Comparison of ENCODE assay signal across 9 mouse cellular contexts in the genomic region with DNA sequence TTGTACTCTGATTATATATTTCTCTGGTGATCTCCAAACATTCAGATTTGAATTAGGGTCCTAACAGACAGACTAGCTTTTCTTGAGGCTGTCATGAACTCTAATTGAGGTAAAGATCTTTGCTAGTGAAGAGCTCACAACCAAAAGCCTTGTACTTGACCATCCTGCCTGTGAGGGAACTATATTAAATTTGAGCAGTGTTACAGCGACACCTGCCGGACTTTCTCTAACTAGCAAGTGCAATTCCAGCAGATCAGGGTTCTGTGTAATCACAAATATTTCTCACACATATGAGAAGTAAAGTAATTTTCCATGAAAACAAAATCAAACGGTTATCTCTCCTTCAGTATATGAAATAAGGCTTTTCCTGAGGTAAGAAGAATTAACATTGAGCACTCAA.
A peak's percentile ranks its signal among the peaks of the same experiment; 100 is the strongest.
DNase-seq lines count a peak whose midpoint lies in the region; ATAC-seq and TF ChIP-seq lines count a peak whose summit lies in the region.
"Had no signal": no experiment of that assay in that cellular context is flagged by ENCODE, and none has a peak within 500 bp of the region (broad histone marks: within the 10 kb centered on the region; RNA-seq: fewer than 3 reads in every experiment).

No protein-coding gene starts in this region.

- WGBS in kidney, embryonic 14.5 days: 3% methylated on average over 3 of the region's 3 CpGs
- WGBS in embryonic facial prominence, embryonic 14.5 days: 0% methylated on average over 3 of the region's 3 CpGs
- under 1% methylated on average over 3 of the region's 3 CpGs for WGBS in hindbrain, postnatal 0 days
- 0% methylated on average over 3 of the region's 3 CpGs for WGBS in neural tube, embryonic 12.5 days
- WGBS in thymus, adult 2 months: 0% methylated on average over 3 of the region's 3 CpGs

- TF ChIP-seq CTCF in hindbrain, postnatal 0 days (IDR thresholded peaks at IDR 0.05; ENCODE audit: low read depth): peak; percentile 86
- no peak for TF ChIP-seq CTCF in thymus, adult 2 months (IDR thresholded peaks at IDR 0.05; ENCODE audit: borderline replicate concordance, control insufficient read depth, extremely low read depth, insufficient read depth, low read length, poor library complexity)

- TF ChIP-seq POLR2A in thymus, adult 2 months (IDR thresholded peaks at IDR 0.05; ENCODE audit: control insufficient read depth, extremely low read depth, insufficient read depth, low read length, poor library complexity): no peak

- H3K4me2 ChIP-seq in kidney, embryonic 14.5 days (replicated peaks; ENCODE audit: low read depth, low read length): no peak overlapping the region
- H3K4me2 ChIP-seq in embryonic facial prominence, embryonic 14.5 days (ENCODE audit: low read depth, low read length): no peak overlapping the region
- no peak overlapping the region for H3K4me2 ChIP-seq in hindbrain, postnatal 0 days (ENCODE audit: low read depth, low read length)
- H3K4me2 ChIP-seq in neural tube, embryonic 12.5 days (replicated peaks): no peak overlapping the region
- H3K4me2 ChIP-seq: neural tube, embryonic 13.5 days had no signal

- H3K4me3 ChIP-seq in kidney, embryonic 14.5 days (ENCODE audit: low read length): no peak overlapping the region
- H3K4me3 ChIP-seq in embryonic facial prominence, embryonic 14.5 days (ENCODE audit: low read depth, low read length): no peak overlapping the region
- no peak overlapping the region for H3K4me3 ChIP-seq in hindbrain, postnatal 0 days (ENCODE audit: low read length)
- H3K4me3 ChIP-seq in neural tube, embryonic 12.5 days: no peak overlapping the region
- H3K4me3 ChIP-seq in thymus, adult 2 months (ENCODE audit: control insufficient read depth, insufficient read depth, low read length): no peak overlapping the region
- H3K4me3 ChIP-seq: neural tube, embryonic 13.5 days had no signal

- H3K9ac ChIP-seq in kidney, embryonic 14.5 days (ENCODE audit: low read depth, low read length): no peak overlapping the region
- no peak overlapping the region for H3K9ac ChIP-seq in embryonic facial prominence, embryonic 14.5 days (ENCODE audit: low read depth, low read length)
- H3K9ac ChIP-seq in hindbrain, postnatal 0 days (replicated peaks; ENCODE audit: low read length): no peak overlapping the region
- no peak overlapping the region for H3K9ac ChIP-seq in neural tube, embryonic 12.5 days
- H3K9ac ChIP-seq: neural tube, embryonic 13.5 days had no signal

- no peaks in the 10 kb centered on the region for H3K36me3 ChIP-seq in kidney, embryonic 14.5 days (ENCODE audit: control insufficient read depth, insufficient read depth, low read length)
- H3K36me3 ChIP-seq in embryonic facial prominence, embryonic 14.5 days (ENCODE audit: control insufficient read depth, insufficient read depth, low read length): no peaks in the 10 kb centered on the region
- H3K36me3 ChIP-seq in hindbrain, postnatal 0 days (ENCODE audit: insufficient read depth, low read length): no peaks in the 10 kb centered on the region
- no peaks in the 10 kb centered on the region for H3K36me3 ChIP-seq in neural tube, embryonic 12.5 days
- no peaks in the 10 kb centered on the region for H3K36me3 ChIP-seq in thymus, adult 2 months (ENCODE audit: control insufficient read depth, insufficient read depth, low read length)
- H3K36me3 ChIP-seq: neural tube, embryonic 13.5 days had no signal

- DNase-seq in kidney, adult 11 months: peak; percentile 47
- peak; percentile 80 for DNase-seq in adrenal gland, postnatal 10 days
- peak; percentile 64 for DNase-seq in embryonic facial prominence, embryonic 14.5 days (ENCODE audit: low spot score)
- peak; percentile 86 for DNase-seq in hindbrain, postnatal 0 days (ENCODE audit: low spot score)
- DNase-seq in left cerebral cortex, postnatal 25 days (ENCODE audit: low spot score in 2 of 2): peak; percentile 76 to 80
- peak; percentile 75 for DNase-seq in thymus, adult 2 months

- no peaks in the 10 kb centered on the region for H3K9me3 ChIP-seq in kidney, embryonic 14.5 days (ENCODE audit: control insufficient read depth, low read length)
- H3K9me3 ChIP-seq in embryonic facial prominence, embryonic 14.5 days (ENCODE audit: control insufficient read depth, low read length): no peaks in the 10 kb centered on the region
- H3K9me3 ChIP-seq in hindbrain, postnatal 0 days (ENCODE audit: low read length): no peaks in the 10 kb centered on the region
- no peaks in the 10 kb centered on the region for H3K9me3 ChIP-seq in neural tube, embryonic 12.5 days
- H3K9me3 ChIP-seq: neural tube, embryonic 13.5 days had no signal

- no peak overlapping the region for H3K27ac ChIP-seq in kidney, embryonic 14.5 days (ENCODE audit: low read depth, low read length)
- H3K27ac ChIP-seq in embryonic facial prominence, embryonic 14.5 days (replicated peaks; ENCODE audit: low read depth, low read length): no peak overlapping the region
- no peak overlapping the region for H3K27ac ChIP-seq in hindbrain, postnatal 0 days
- no peak overlapping the region for H3K27ac ChIP-seq in neural tube, embryonic 12.5 days
- no peak overlapping the region for H3K27ac ChIP-seq in thymus, adult 2 months (ENCODE audit: control insufficient read depth, insufficient read depth, low read length)
- H3K27ac ChIP-seq: neural tube, embryonic 13.5 days had no signal

- no peaks in the 10 kb centered on the region for H3K4me1 ChIP-seq in kidney, embryonic 14.5 days (ENCODE audit: control insufficient read depth, insufficient read depth, low read length)
- H3K4me1 ChIP-seq in embryonic facial prominence, embryonic 14.5 days (ENCODE audit: control insufficient read depth, insufficient read depth, low read length): no peaks in the 10 kb centered on the region
- no peaks in the 10 kb centered on the region for H3K4me1 ChIP-seq in hindbrain, postnatal 0 days (ENCODE audit: insufficient read depth, low read length)
- H3K4me1 ChIP-seq in neural tube, embryonic 12.5 days: no peaks in the 10 kb centered on the region
- H3K4me1 ChIP-seq in thymus, adult 2 months (replicated peaks; ENCODE audit: control insufficient read depth, insufficient read depth, low read length): no peaks in the 10 kb centered on the region
- H3K4me1 ChIP-seq: neural tube, embryonic 13.5 days had no signal

- no peak for ATAC-seq in kidney, embryonic 14.5 days (ENCODE audit: low FRiP score, low TSS enrichment)
- ATAC-seq in embryonic facial prominence, embryonic 14.5 days (ENCODE audit: low read depth): no peak
- ATAC-seq in hindbrain, postnatal 0 days: no peak
- ATAC-seq in neural tube, embryonic 12.5 days (ENCODE audit: low FRiP score, low read depth): 0 out of 2 replicates have a peak, but pooled peaks have one; percentile 41

- intact Hi-C loops in left cerebral cortex, postnatal 25 days (cut with DNase I): loop anchor here (1.0 to 5.0 kb wide), 5 partner anchors 152 to 823 kb away; no protein-coding TSS in a partner anchor

- H3K27me3 ChIP-seq in kidney, embryonic 14.5 days (ENCODE audit: control insufficient read depth, insufficient read depth, low read length): no peaks in the 10 kb centered on the region
- no peaks in the 10 kb centered on the region for H3K27me3 ChIP-seq in embryonic facial prominence, embryonic 14.5 days (replicated peaks; ENCODE audit: control insufficient read depth, insufficient read depth, low read length)
- no peaks in the 10 kb centered on the region for H3K27me3 ChIP-seq in hindbrain, postnatal 0 days (ENCODE audit: insufficient read depth, low read length)
- H3K27me3 ChIP-seq in neural tube, embryonic 12.5 days (replicated peaks): no peaks in the 10 kb centered on the region
- H3K27me3 ChIP-seq in thymus, adult 2 months (ENCODE audit: control insufficient read depth, insufficient read depth, low read length): no peaks in the 10 kb centered on the region
- H3K27me3 ChIP-seq: neural tube, embryonic 13.5 days had no signal
